Mouse (Mus musculus) adrenal gland, adult 18-20 months (tissue): ENCODE data around the gene Ltb. TPM values are rescaled to one million over a fixed set of nuclear protein-coding genes. Genes with fewer than 3 reads are reported as not detected.
"Not testable (repeated sequence)": the region's sequence is repeated elsewhere in the genome, so short reads cannot be mapped to it uniquely, and the experiment has no call there.

ENCODE experiments used
- DNase-seq, 2 experiments: peaks; one replicate each; pipeline ENCODE4 v3.0.0; 2021 to 2022; ENCODE audit warnings: low spot score in 2 of 2
- total RNA-seq, 2 experiments: library from RNA; stranded (reverse); gene quantifications; 1 replicate in 1 of 2; 2 replicates in 1 of 2; pipeline ENCODE4 v1.2.3; 2021

Gene Ltb
- total RNA-seq, 2 experiments from 2014 or later: 2.0 to 6.5 TPM

- no peak for DNase-seq
Measured at GRCm38 (mm10) chr17:35222299-35222698, 28.1 kb downstream of the Ltb start.

- no peak for DNase-seq
Measured at GRCm38 (mm10) chr17:35224641-35225040, 30.4 kb downstream of the Ltb start.

- DNase-seq: no peak
Measured at GRCm38 (mm10) chr17:35225456-35225855, 31.2 kb downstream of the Ltb start.

GRCm38 (mm10) chr17:35226561-35227046 is 32.4 kb downstream of the Ltb start:
- DNase-seq: no peak

- DNase-seq: no peak
Measured at GRCm38 (mm10) chr17:35231022-35231421, 36.8 kb downstream of the Ltb start.

GRCm38 (mm10) chr17:35232043-35232442 is 37.8 kb downstream of the Ltb start:
- peak; percentile 89 to 93 for DNase-seq

- no peak for DNase-seq
Measured at GRCm38 (mm10) chr17:35232659-35233058, 38.4 kb downstream of the Ltb start.

- no peak for DNase-seq
Measured at GRCm38 (mm10) chr17:35233114-35233980, 39.1 kb downstream of the Ltb start, which contains the start of gene Atp6v1g2. Atp6v1g2 (plus strand) TSS chr17:35233660.

- not testable (repeated sequence) for DNase-seq
Measured at GRCm38 (mm10) chr17:35234090-35234489, 39.9 kb downstream of the Ltb start.

GRCm38 (mm10) chr17:35234903-35235302 is 40.7 kb downstream of the Ltb start:
- peak; percentile 52 to 56 for DNase-seq

- peak; percentile 76 to 77 for DNase-seq
Measured at GRCm38 (mm10) chr17:35235614-35236389, 41.6 kb downstream of the Ltb start, which contains the start of gene Nfkbil1. Nfkbil1 (minus strand) TSS chr17:35235792.

- DNase-seq: peak; percentile 99 to 100
Measured at GRCm38 (mm10) chr17:35236390-35236746, 42.1 kb downstream of the Ltb start.

GRCm38 (mm10) chr17:35236996-35237395 is 42.8 kb downstream of the Ltb start:
- DNase-seq: no peak

- DNase-seq: no peak
Measured at GRCm38 (mm10) chr17:35237504-35237903, 43.3 kb downstream of the Ltb start.

GRCm38 (mm10) chr17:35239700-35240099 is 45.5 kb downstream of the Ltb start:
- no peak for DNase-seq

- DNase-seq: no peak
Measured at GRCm38 (mm10) chr17:35240384-35241304, 46.4 kb downstream of the Ltb start.

GRCm38 (mm10) chr17:35241305-35242014 is 47.2 kb downstream of the Ltb start, which contains the start of gene Ddx39b:
Ddx39b (plus strand) TSS chr17:35241746.
- DNase-seq: peak; percentile 94

- DNase-seq: peak; percentile 60 to 70
Measured at GRCm38 (mm10) chr17:35242015-35242941, 48.0 kb downstream of the Ltb start.

- DNase-seq: no peak
Measured at GRCm38 (mm10) chr17:35243086-35243485, 48.8 kb downstream of the Ltb start.
